Mouse (Mus musculus): ENCODE data around the gene Kat2a. TPM values are rescaled to one million over a fixed set of nuclear protein-coding genes. Genes with fewer than 3 reads are reported as not detected.

Kat2a gene
- polyA plus RNA-seq, 1 experiment = 29.9 TPM

GRCm38 (mm10) chr11:100745085-100745484 is 32.8 kb upstream of the Kat2a start:
- no peak overlapping the region for H3ac ChIP-seq (ENCODE audit: control insufficient read depth, insufficient read length)
- no peak overlapping the region for H3K4me2 ChIP-seq (ENCODE audit: low read depth)
- H3K27me3 ChIP-seq (ENCODE audit: control insufficient read depth, insufficient read depth, insufficient read length) = peaks cover 36% of the 10 kb centered on the region
- TF ChIP-seq TCF3 (IDR thresholded peaks at IDR 0.05; ENCODE audit: insufficient read length, low read depth) = no peak
- no peak for TF ChIP-seq USF1 (IDR thresholded peaks at IDR 0.05; ENCODE audit: low read depth)
- no peak for TF ChIP-seq TCF12 (IDR thresholded peaks at IDR 0.05; ENCODE audit: insufficient read depth, poor library complexity, severe bottlenecking)
- no peak for TF ChIP-seq POLR2A (IDR thresholded peaks at IDR 0.05; ENCODE audit: insufficient read length, low read depth)
- TF ChIP-seq REST (IDR thresholded peaks at IDR 0.05; ENCODE audit: insufficient read depth, insufficient read length) = no peak
- no peak for TF ChIP-seq MYOD1 (IDR thresholded peaks at IDR 0.05; ENCODE audit: control insufficient read depth in 1 of 3, insufficient read length in 2 of 3, low read depth in 2 of 3)
- no peak for TF ChIP-seq POLR2AphosphoS2 (IDR thresholded peaks at IDR 0.05; ENCODE audit: insufficient read length, low read depth)
- no peak for TF ChIP-seq CEBPB (IDR thresholded peaks at IDR 0.05; ENCODE audit: insufficient read depth, poor library complexity, severe bottlenecking)
- TF ChIP-seq MYOG (IDR thresholded peaks at IDR 0.05; ENCODE audit: control insufficient read depth in 1 of 3, insufficient read depth in 1 of 3, insufficient read length in 2 of 3, low read depth in 2 of 3) = no peak
- no peaks in the 10 kb centered on the region for H3K36me3 ChIP-seq (ENCODE audit: control insufficient read depth, insufficient read depth)
- no peak overlapping the region for H3K4me3 ChIP-seq
- no peaks in the 10 kb centered on the region for H3K79me2 ChIP-seq (ENCODE audit: control insufficient read depth, insufficient read depth)

- no peak overlapping the region for H3ac ChIP-seq (ENCODE audit: control insufficient read depth, insufficient read length)
- TF ChIP-seq E2F4 (IDR thresholded peaks at IDR 0.05; ENCODE audit: insufficient read depth) (no peak), POLR2AphosphoS2 (IDR thresholded peaks at IDR 0.05; ENCODE audit: insufficient read length, low read depth) (no peak), REST (IDR thresholded peaks at IDR 0.05; ENCODE audit: insufficient read depth, insufficient read length) (no peak), MYOG (IDR thresholded peaks at IDR 0.05; ENCODE audit: control insufficient read depth in 1 of 3, insufficient read depth in 1 of 3, insufficient read length in 2 of 3, low read depth in 2 of 3) (peak; percentile 62 to 98 (median 95)), TCF12 (IDR thresholded peaks at IDR 0.05; ENCODE audit: insufficient read depth, poor library complexity, severe bottlenecking) (peak; percentile 59), MAX (IDR thresholded peaks at IDR 0.05; ENCODE audit: low read depth) (no peak), MYOD1 (IDR thresholded peaks at IDR 0.05; ENCODE audit: control insufficient read depth in 1 of 3, insufficient read length in 2 of 3, low read depth in 2 of 3) (peak; percentile 64 to 96 (median 95)), POLR2A (IDR thresholded peaks at IDR 0.05; ENCODE audit: insufficient read length, low read depth) (no peak), USF1 (IDR thresholded peaks at IDR 0.05; ENCODE audit: low read depth) (no peak), SRF (IDR thresholded peaks at IDR 0.05; ENCODE audit: control insufficient read depth, insufficient read length, low read depth) (no peak), CEBPB (IDR thresholded peaks at IDR 0.05; ENCODE audit: insufficient read depth, poor library complexity, severe bottlenecking) (no peak), TCF3 (IDR thresholded peaks at IDR 0.05; ENCODE audit: insufficient read length, low read depth) (peak; percentile 73)
- H3K4me3 ChIP-seq = no peak overlapping the region
- no peak overlapping the region for H3K4me2 ChIP-seq (ENCODE audit: low read depth)
- peaks cover 11% of the 10 kb centered on the region for H3K27me3 ChIP-seq (ENCODE audit: control insufficient read depth, insufficient read depth, insufficient read length)
- H3K79me2 ChIP-seq (ENCODE audit: control insufficient read depth, insufficient read depth) = peaks cover 17% of the 10 kb centered on the region
- H3K36me3 ChIP-seq (ENCODE audit: control insufficient read depth, insufficient read depth) = peaks cover 3% of the 10 kb centered on the region
These were observed 29.1 kb upstream of the Kat2a start for GRCm38 (mm10) chr11:100741348-100741747.

GRCm38 (mm10) chr11:100738749-100739148 is 26.5 kb upstream of the Kat2a start:
- H3K36me3 ChIP-seq (ENCODE audit: control insufficient read depth, insufficient read depth) = peaks cover 4% of the 10 kb centered on the region
- H3K27me3 ChIP-seq (ENCODE audit: control insufficient read depth, insufficient read depth, insufficient read length) = no peaks in the 10 kb centered on the region
- H3K4me2 ChIP-seq (ENCODE audit: low read depth) = peak overlapping the region; percentile 96
- TF ChIP-seq MAX (IDR thresholded peaks at IDR 0.05; ENCODE audit: low read depth) = no peak
- TF ChIP-seq USF1 (IDR thresholded peaks at IDR 0.05; ENCODE audit: low read depth) = no peak
- no peak for TF ChIP-seq REST (IDR thresholded peaks at IDR 0.05; ENCODE audit: insufficient read depth, insufficient read length)
- TF ChIP-seq POLR2AphosphoS2 (IDR thresholded peaks at IDR 0.05; ENCODE audit: insufficient read length, low read depth) = no peak
- no peak for TF ChIP-seq POLR2A (IDR thresholded peaks at IDR 0.05; ENCODE audit: insufficient read length, low read depth)
- no peak for TF ChIP-seq TCF3 (IDR thresholded peaks at IDR 0.05; ENCODE audit: insufficient read length, low read depth)
- H3ac ChIP-seq (ENCODE audit: control insufficient read depth, insufficient read length) = no peak overlapping the region
- peak overlapping the region; percentile 99 for H3K4me3 ChIP-seq
- peaks cover 43% of the 10 kb centered on the region for H3K79me2 ChIP-seq (ENCODE audit: control insufficient read depth, insufficient read depth)

- peak within 1 kb of the TSS; percentile 99 for H3K4me3 ChIP-seq
- H3K36me3 ChIP-seq (ENCODE audit: control insufficient read depth, insufficient read depth) = peaks cover 5% of the 10 kb centered on the region
- no peaks in the 10 kb centered on the region for H3K27me3 ChIP-seq (ENCODE audit: control insufficient read depth, insufficient read depth, insufficient read length)
- H3K4me2 ChIP-seq (ENCODE audit: low read depth) = peak within 1 kb of the TSS; percentile 96
- peak within 1 kb of the TSS; percentile 38 for H3ac ChIP-seq (ENCODE audit: control insufficient read depth, insufficient read length)
- TF ChIP-seq POLR2A (IDR thresholded peaks at IDR 0.05; ENCODE audit: insufficient read length, low read depth) (peak; percentile 62), MYOG (IDR thresholded peaks at IDR 0.05; ENCODE audit: control insufficient read depth in 1 of 3, insufficient read depth in 1 of 3, insufficient read length in 2 of 3, low read depth in 2 of 3) (peak in 1 of 3 experiments; percentile 44), E2F4 (IDR thresholded peaks at IDR 0.05; ENCODE audit: insufficient read depth) (peak; percentile 51), MAX (IDR thresholded peaks at IDR 0.05; ENCODE audit: low read depth) (no peak), SRF (IDR thresholded peaks at IDR 0.05; ENCODE audit: control insufficient read depth, insufficient read length, low read depth) (no peak), POLR2AphosphoS2 (IDR thresholded peaks at IDR 0.05; ENCODE audit: insufficient read length, low read depth) (peak; percentile 66), CEBPB (IDR thresholded peaks at IDR 0.05; ENCODE audit: insufficient read depth, poor library complexity, severe bottlenecking) (no peak), MYOD1 (IDR thresholded peaks at IDR 0.05; ENCODE audit: control insufficient read depth in 1 of 3, insufficient read length in 2 of 3, low read depth in 2 of 3) (peak in 1 of 3 experiments; percentile 47)
- peaks cover 49% of the 10 kb centered on the region for H3K79me2 ChIP-seq (ENCODE audit: control insufficient read depth, insufficient read depth)
These were observed 25.9 kb upstream of the Kat2a start, which contains the start of gene Rab5c for GRCm38 (mm10) chr11:100738066-100738604. Gene Rab5c (minus strand): TSS chr11:100738215.

All from myocyte (in vitro differentiated cells).